Mouse (Mus musculus): Measurements from ENCODE around the gene Med12l. TPM values are rescaled to one million over a fixed set of nuclear protein-coding genes. Genes with fewer than 3 reads are reported as not detected.

Gene Med12l
- polyA plus RNA-seq, 1 experiment from 2014 or later, result 2.4 TPM

GRCm38 (mm10) chr3:59154888-59155287 is 149.3 kb downstream of the Med12l start:
- Histone ChIP-seq H3K4me3 (replicated peaks) (no peak overlapping the region), H3K4me2 (no peak overlapping the region), H3K36me3 (no peaks in the 10 kb centered on the region), H3K9ac (no peak overlapping the region), H3K27ac (no peak overlapping the region), H3K27me3 (no peaks in the 10 kb centered on the region), H3K9me3 (replicated peaks) (no peaks in the 10 kb centered on the region), H3K4me1 (no peaks in the 10 kb centered on the region)
- no peak for ATAC-seq (replicated peaks; ENCODE audit: low FRiP score)
- 68% methylated on average over 2 of the region's 2 CpGs for WGBS

GRCm38 (mm10) chr3:59155404-59155803 is 149.8 kb downstream of the Med12l start:
- WGBS, result 91% methylated on average over 6 of the region's 6 CpGs
- Histone ChIP-seq H3K4me1 (no peaks in the 10 kb centered on the region), H3K9me3 (replicated peaks) (no peaks in the 10 kb centered on the region), H3K9ac (no peak overlapping the region), H3K36me3 (no peaks in the 10 kb centered on the region), H3K27ac (no peak overlapping the region), H3K4me3 (replicated peaks) (no peak overlapping the region), H3K27me3 (no peaks in the 10 kb centered on the region), H3K4me2 (no peak overlapping the region)
- no peak for ATAC-seq (replicated peaks; ENCODE audit: low FRiP score)

- ATAC-seq (replicated peaks; ENCODE audit: low FRiP score), result no peak
- no peaks in the 10 kb centered on the region for H3K27me3 ChIP-seq
- H3K9me3 ChIP-seq (replicated peaks), result no peaks in the 10 kb centered on the region
- H3K36me3 ChIP-seq, result no peaks in the 10 kb centered on the region
- no peak overlapping the region for H3K4me2 ChIP-seq
- no peaks in the 10 kb centered on the region for H3K4me1 ChIP-seq
- no peak overlapping the region for H3K4me3 ChIP-seq (replicated peaks)
- H3K27ac ChIP-seq, result no peak overlapping the region
- H3K9ac ChIP-seq, result no peak overlapping the region
- WGBS, result 86% methylated on average over 5 of the region's 5 CpGs
Measured at GRCm38 (mm10) chr3:59157048-59157447, 151.4 kb downstream of the Med12l start.

GRCm38 (mm10) chr3:59160465-59160864 is 154.8 kb downstream of the Med12l start:
- H3K4me1 ChIP-seq, result no peaks in the 10 kb centered on the region
- H3K27me3 ChIP-seq, result no peaks in the 10 kb centered on the region
- H3K27ac ChIP-seq, result no peak overlapping the region
- H3K36me3 ChIP-seq, result no peaks in the 10 kb centered on the region
- no peak overlapping the region for H3K4me2 ChIP-seq
- H3K9ac ChIP-seq, result no peak overlapping the region
- ATAC-seq (replicated peaks; ENCODE audit: low FRiP score), result no peak
- no peak overlapping the region for H3K4me3 ChIP-seq (replicated peaks)
- WGBS, result 79% methylated on average over 1 of the region's 1 CpGs
- no peaks in the 10 kb centered on the region for H3K9me3 ChIP-seq (replicated peaks)

- no peak overlapping the region for H3K27ac ChIP-seq
- no peak overlapping the region for H3K4me3 ChIP-seq (replicated peaks)
- peaks cover 14% of the 10 kb centered on the region for H3K4me1 ChIP-seq
- no peak overlapping the region for H3K4me2 ChIP-seq
- H3K9ac ChIP-seq, result no peak overlapping the region
- ATAC-seq (replicated peaks; ENCODE audit: low FRiP score), result no peak; the same call in 1 of the 2 replicates
- no peaks in the 10 kb centered on the region for H3K27me3 ChIP-seq
- whole genome bisulfite sequencing, result 47% methylated on average over 2 of the region's 2 CpGs
- no peaks in the 10 kb centered on the region for H3K36me3 ChIP-seq
- no peaks in the 10 kb centered on the region for H3K9me3 ChIP-seq (replicated peaks)
Measured at GRCm38 (mm10) chr3:59167417-59168054, 161.9 kb downstream of the Med12l start.

GRCm38 (mm10) chr3:59168476-59168875 is 162.9 kb downstream of the Med12l start:
- 91% methylated on average over 6 of the region's 6 CpGs for WGBS

GRCm38 (mm10) chr3:59169215-59169614 is 163.6 kb downstream of the Med12l start:
- Histone ChIP-seq H3K4me2 (no peak overlapping the region), H3K9me3 (replicated peaks) (no peaks in the 10 kb centered on the region), H3K4me3 (replicated peaks) (no peak overlapping the region), H3K36me3 (no peaks in the 10 kb centered on the region), H3K9ac (no peak overlapping the region), H3K27me3 (no peaks in the 10 kb centered on the region), H3K4me1 (peaks cover 14% of the 10 kb centered on the region), H3K27ac (no peak overlapping the region)
- ATAC-seq (replicated peaks; ENCODE audit: low FRiP score), result no peak
- WGBS, result 81% methylated on average over 4 of the region's 4 CpGs

More at GRCm38 (mm10) chr3:59168476-59168875, 162.9 kb downstream of the Med12l start:
- H3K9me3 ChIP-seq (replicated peaks), result no peaks in the 10 kb centered on the region
- H3K27me3 ChIP-seq, result no peaks in the 10 kb centered on the region
- no peak overlapping the region for H3K9ac ChIP-seq
- H3K4me2 ChIP-seq, result no peak overlapping the region
- ATAC-seq (replicated peaks; ENCODE audit: low FRiP score), result no peak
- H3K4me3 ChIP-seq (replicated peaks), result no peak overlapping the region
- H3K36me3 ChIP-seq, result no peaks in the 10 kb centered on the region
- peaks cover 14% of the 10 kb centered on the region for H3K4me1 ChIP-seq
- no peak overlapping the region for H3K27ac ChIP-seq

GRCm38 (mm10) chr3:59169921-59170627 is 164.4 kb downstream of the Med12l start:
- Histone ChIP-seq H3K4me1 (peaks cover 14% of the 10 kb centered on the region), H3K9me3 (replicated peaks) (no peaks in the 10 kb centered on the region), H3K4me2 (no peak overlapping the region), H3K4me3 (replicated peaks) (no peak overlapping the region), H3K9ac (no peak overlapping the region), H3K36me3 (no peaks in the 10 kb centered on the region), H3K27me3 (no peaks in the 10 kb centered on the region), H3K27ac (0 out of 2 replicates have a peak overlapping the region, but pooled peaks have one; percentile 14)
- ATAC-seq (replicated peaks; ENCODE audit: low FRiP score), result peak; percentile 52
- WGBS, result 26% methylated on average over 2 of the region's 2 CpGs

- no peaks in the 10 kb centered on the region for H3K9me3 ChIP-seq (replicated peaks)
- H3K27me3 ChIP-seq, result no peaks in the 10 kb centered on the region
- no peak overlapping the region for H3K4me3 ChIP-seq (replicated peaks)
- H3K9ac ChIP-seq, result no peak overlapping the region
- H3K4me2 ChIP-seq, result no peak overlapping the region
- WGBS, result 73% methylated on average over 6 of the region's 6 CpGs
- no peak overlapping the region for H3K27ac ChIP-seq
- no peak for ATAC-seq (replicated peaks; ENCODE audit: low FRiP score)
- peaks cover 11% of the 10 kb centered on the region for H3K4me1 ChIP-seq
- H3K36me3 ChIP-seq, result no peaks in the 10 kb centered on the region
Measured at GRCm38 (mm10) chr3:59174426-59175154, 169.0 kb downstream of the Med12l start.

- H3K9me3 ChIP-seq (replicated peaks), result no peaks in the 10 kb centered on the region
- WGBS, result 23% methylated on average over 5 of the region's 5 CpGs
- peak; percentile 79; the same call in 1 of the 2 replicates for ATAC-seq (replicated peaks; ENCODE audit: low FRiP score)
Measured at GRCm38 (mm10) chr3:59175234-59175633, 169.6 kb downstream of the Med12l start.

GRCm38 (mm10) chr3:59176871-59177270 is 171.2 kb downstream of the Med12l start:
- ATAC-seq (replicated peaks; ENCODE audit: low FRiP score), result no peak
- Histone ChIP-seq H3K27me3 (no peaks in the 10 kb centered on the region), H3K4me3 (replicated peaks) (no peak overlapping the region), H3K9ac (no peak overlapping the region), H3K9me3 (replicated peaks) (no peaks in the 10 kb centered on the region), H3K36me3 (no peaks in the 10 kb centered on the region), H3K4me1 (no peaks in the 10 kb centered on the region), H3K27ac (no peak overlapping the region), H3K4me2 (no peak overlapping the region)
- 72% methylated on average over 5 of the region's 5 CpGs for WGBS

More at GRCm38 (mm10) chr3:59175234-59175633, 169.6 kb downstream of the Med12l start:
- Histone ChIP-seq H3K36me3 (no peaks in the 10 kb centered on the region), H3K27ac (no peak overlapping the region), H3K4me3 (replicated peaks) (no peak overlapping the region), H3K4me2 (no peak overlapping the region), H3K27me3 (no peaks in the 10 kb centered on the region), H3K9ac (no peak overlapping the region), H3K4me1 (peaks cover 5% of the 10 kb centered on the region)

GRCm38 (mm10) chr3:59181134-59181533 is 175.5 kb downstream of the Med12l start:
- H3K36me3 ChIP-seq, result no peaks in the 10 kb centered on the region
- H3K9me3 ChIP-seq (replicated peaks), result no peaks in the 10 kb centered on the region
- no peak overlapping the region for H3K4me2 ChIP-seq
- no peak overlapping the region for H3K4me3 ChIP-seq (replicated peaks)
- WGBS, result 69% methylated on average over 5 of the region's 5 CpGs
- no peak overlapping the region for H3K27ac ChIP-seq
- no peak overlapping the region for H3K9ac ChIP-seq
- no peaks in the 10 kb centered on the region for H3K4me1 ChIP-seq
- no peaks in the 10 kb centered on the region for H3K27me3 ChIP-seq
- no peak for ATAC-seq (replicated peaks; ENCODE audit: low FRiP score)
